Mouse (Mus musculus): ENCODE results near the gene Nectin2. TPM values are rescaled to one million over a fixed set of nuclear protein-coding genes. Genes with fewer than 3 reads are reported as not detected.

The Nectin2 gene
- total RNA-seq, 2 experiments from 2014 or later: 7.9 to 8.2 TPM

DNA sequence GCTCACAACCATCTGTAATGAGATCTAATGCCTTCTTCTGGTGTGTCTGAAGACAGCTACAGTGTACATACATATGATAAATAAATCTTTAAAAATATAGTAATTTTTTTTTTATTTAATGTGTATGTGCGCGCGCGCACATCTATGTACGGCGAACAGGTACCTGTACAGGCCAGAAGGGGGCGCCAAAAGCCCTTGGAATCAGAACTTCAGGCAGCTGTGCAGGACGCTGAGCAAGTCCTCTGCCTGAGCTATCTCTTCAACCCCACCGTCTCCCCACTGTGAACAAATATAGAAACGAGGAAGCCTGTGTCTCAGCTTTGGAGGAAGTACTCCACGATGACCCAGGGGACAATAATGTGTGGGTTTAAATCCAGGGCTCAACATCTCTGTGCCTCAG is 10.0 kb downstream of the Nectin2 start:
- TF ChIP-seq CTCF (IDR thresholded peaks at IDR 0.05): peak; percentile 28
- DNase-seq (ENCODE audit: extremely low spot score in 1 of 2, low spot score in 2 of 2): no peak
- intact Hi-C loops (cut with DNase I): no loop called here
- no peak overlapping the region for H3K4me3 ChIP-seq
- no peak overlapping the region for H3K27ac ChIP-seq

DNA sequence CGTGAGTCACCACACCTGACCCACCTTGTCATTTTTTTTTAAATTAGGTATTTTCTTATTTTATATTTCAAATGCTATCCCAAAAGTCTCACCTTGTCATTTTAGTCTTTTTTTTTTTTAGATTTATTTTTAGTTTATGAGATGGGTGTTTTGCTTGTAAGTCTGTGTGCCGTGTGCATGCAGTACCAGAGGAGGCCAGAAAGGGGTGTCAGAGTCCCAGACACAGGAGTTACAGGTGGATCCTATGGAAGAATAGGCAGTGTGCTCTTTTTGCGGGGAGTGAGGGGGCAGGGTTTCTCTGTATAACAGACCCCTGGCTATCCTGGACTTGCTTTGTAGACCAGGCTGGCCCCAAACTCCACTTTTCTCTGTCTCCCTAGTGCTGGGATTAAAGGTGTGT is 11.5 kb downstream of the Nectin2 start:
- intact Hi-C loops (cut with DNase I): no loop called here
- TF ChIP-seq CTCF (IDR thresholded peaks at IDR 0.05): no peak; the same call in none of the 2 replicates
- no peak for DNase-seq (ENCODE audit: extremely low spot score in 1 of 2, low spot score in 2 of 2)
- Histone ChIP-seq H3K4me3 (no peak overlapping the region), H3K27ac (no peak overlapping the region)

DNA sequence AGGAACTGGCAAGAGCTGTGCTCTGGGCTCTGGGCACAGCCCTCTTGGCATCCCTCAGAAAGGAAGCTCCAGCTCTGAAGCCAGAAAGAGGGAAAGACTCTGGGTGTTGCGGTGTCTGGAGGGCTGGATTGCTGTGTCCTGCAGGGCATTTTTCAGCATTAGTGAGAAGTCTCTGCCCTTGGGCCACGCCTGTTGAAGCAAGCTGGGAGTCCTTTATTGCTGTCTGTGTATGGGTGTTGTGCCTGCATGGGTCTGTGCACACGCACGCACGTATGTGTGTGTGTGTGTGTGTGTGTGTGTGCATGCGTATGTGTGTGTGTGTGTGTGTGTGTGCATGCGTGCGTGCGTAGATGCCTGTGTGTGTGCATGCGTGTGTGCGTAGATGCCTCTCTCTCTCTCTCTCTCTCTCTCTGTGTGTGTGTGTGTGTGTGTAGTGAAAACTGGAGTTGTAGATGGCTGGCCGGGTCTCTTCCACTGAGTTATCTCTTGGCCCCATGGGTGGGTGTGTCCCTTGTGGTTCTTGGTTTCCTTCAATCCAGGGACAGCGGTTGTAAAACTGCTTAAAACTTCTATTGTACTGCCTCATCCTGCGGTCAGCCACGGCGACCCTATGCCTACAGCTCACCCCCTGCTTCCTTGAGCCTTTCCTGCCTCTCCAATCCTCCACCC is 13.8 kb downstream of the Nectin2 start:
- no peak overlapping the region for H3K4me3 ChIP-seq
- H3K27ac ChIP-seq: no peak overlapping the region
- intact Hi-C loops (cut with DNase I): no loop called here
- no peak for DNase-seq (ENCODE audit: extremely low spot score in 1 of 2, low spot score in 2 of 2)
- no peak for TF ChIP-seq CTCF (IDR thresholded peaks at IDR 0.05)

DNA sequence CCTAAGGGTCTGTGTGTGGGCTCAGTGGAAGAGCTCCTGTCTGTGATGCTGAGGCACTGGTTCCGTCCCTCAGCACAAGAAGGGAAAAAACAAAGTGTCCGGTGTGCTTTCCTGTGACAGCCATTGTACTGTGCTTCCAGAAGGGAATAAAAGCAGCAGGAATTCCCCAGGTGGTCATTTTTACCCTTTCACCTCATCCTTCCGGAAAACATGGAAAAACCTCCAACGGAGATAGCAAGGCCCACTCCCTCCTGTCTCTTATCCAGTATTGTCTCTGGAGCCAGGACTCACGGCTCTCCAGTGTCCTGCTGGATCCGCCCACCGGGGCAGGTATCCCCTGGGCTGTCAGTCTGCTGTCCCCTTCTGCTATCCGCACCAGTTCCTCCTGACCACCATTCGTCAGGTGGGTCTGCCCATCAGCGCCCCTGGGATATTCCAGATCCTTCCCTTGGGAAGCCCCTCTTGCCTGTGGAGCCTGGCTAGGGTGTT is 16.1 kb downstream of the Nectin2 start:
- DNase-seq (ENCODE audit: extremely low spot score in 1 of 2, low spot score in 2 of 2): no peak
- no peak for TF ChIP-seq CTCF (IDR thresholded peaks at IDR 0.05)
- Histone ChIP-seq H3K4me3 (no peak overlapping the region), H3K27ac (no peak overlapping the region)
- intact Hi-C loops (cut with DNase I): no loop called here

DNA sequence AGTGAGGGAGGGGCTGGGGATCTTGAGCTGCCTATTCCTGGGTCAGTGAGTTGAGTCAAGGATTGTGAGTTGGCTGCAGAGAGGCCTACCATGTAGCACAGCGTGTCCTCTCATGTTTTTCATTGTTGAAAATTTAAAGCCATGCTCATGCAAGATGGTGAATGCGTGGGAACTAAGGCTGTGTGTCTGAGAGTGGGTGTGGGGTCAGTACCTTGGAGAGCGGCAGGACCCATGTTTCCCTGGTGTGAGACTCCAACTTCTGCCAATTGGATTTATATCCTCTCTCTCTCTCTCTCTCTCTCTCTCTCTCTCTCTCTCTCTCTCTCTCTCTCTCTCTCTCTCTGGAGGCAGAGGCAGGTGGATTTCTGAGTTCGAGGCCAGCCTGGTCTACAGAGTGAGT is 23.7 kb downstream of the Nectin2 start:
- Histone ChIP-seq H3K27ac (no peak overlapping the region), H3K4me3 (no peak overlapping the region)
- intact Hi-C loops (cut with DNase I): no loop called here
- TF ChIP-seq CTCF (IDR thresholded peaks at IDR 0.05): no peak
- no peak for DNase-seq (ENCODE audit: extremely low spot score in 1 of 2, low spot score in 2 of 2)

DNA sequence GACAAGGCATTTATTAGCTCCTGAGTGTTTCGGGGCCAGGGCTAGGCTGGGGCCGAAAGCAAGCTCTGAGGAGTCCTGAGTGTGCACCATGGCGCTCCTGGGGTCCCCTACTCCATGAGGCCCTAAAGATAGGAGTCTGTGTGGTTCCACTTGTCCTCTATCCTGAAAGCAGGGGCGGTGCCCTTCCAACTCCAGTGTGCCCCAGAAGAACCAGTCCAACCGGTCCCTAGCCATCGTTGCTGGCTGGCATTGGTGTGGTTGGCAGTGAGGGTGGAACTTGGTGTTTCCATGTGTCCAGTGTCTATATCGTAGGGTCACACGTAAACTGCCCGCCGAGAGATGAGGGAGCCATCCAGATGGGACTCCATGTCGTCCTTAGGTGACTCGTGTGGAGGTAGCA is 26.1 kb downstream of the Nectin2 start:
- H3K27ac ChIP-seq: no peak overlapping the region
- intact Hi-C loops (cut with DNase I): no loop called here
- H3K4me3 ChIP-seq: no peak overlapping the region
- no peak for DNase-seq (ENCODE audit: extremely low spot score in 1 of 2, low spot score in 2 of 2)
- TF ChIP-seq CTCF (IDR thresholded peaks at IDR 0.05): no peak

DNA sequence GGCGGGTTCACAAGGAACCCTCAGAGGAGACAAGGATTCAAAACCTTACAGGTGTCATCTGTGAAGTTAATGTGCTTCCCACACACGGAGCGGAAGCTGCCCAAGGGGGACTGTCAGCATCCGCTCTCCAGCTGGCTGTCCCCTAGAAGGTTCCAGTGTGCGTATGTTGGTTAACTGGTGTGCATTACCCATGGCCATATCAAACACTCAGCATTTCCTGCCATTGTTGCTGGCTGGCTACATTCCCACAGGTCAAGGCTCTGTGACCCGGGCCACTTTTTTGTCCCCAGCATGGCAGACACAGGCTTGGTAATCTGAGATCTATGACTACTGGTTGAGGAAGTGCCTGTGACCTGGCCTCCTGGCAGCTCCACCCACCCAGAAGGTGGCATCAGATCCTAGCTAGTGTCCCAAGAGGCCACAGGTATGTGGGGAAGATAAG is 27.5 kb downstream of the Nectin2 start:
- no peak for DNase-seq (ENCODE audit: extremely low spot score in 1 of 2, low spot score in 2 of 2)
- no peak overlapping the region for H3K27ac ChIP-seq
- H3K4me3 ChIP-seq: no peak overlapping the region
- intact Hi-C loops (cut with DNase I): no loop called here
- no peak for TF ChIP-seq CTCF (IDR thresholded peaks at IDR 0.05)

DNA sequence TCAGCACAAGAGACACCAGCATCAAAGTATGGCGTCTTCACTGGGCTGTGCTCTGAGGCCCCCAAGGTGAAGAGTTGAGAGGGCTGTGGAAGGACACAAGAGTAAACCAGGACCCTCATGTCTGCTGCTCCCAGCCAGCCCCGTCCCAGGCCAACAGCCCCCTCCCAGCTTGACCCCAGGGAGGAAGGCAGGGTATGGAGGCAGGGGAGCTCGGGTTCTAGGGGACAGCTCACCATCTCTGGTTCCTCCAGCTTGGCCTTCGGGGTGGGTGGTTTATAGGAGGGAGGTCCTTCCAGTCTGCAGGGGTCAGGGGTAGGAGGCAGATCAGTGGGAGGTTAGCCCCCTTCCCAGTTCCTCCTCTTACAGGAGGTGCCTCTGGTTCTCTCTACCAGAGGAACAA is 31.1 kb downstream of the Nectin2 start:
- intact Hi-C loops (cut with DNase I): loop anchor here (10.0 kb wide), 1 partner anchor 714 kb away; the partner anchor contains the start of gene Irf2bp1
- Histone ChIP-seq H3K27ac (no peak overlapping the region), H3K4me3 (no peak overlapping the region)
- DNase-seq (ENCODE audit: extremely low spot score in 1 of 2, low spot score in 2 of 2): no peak
- TF ChIP-seq CTCF (IDR thresholded peaks at IDR 0.05): no peak

DNA sequence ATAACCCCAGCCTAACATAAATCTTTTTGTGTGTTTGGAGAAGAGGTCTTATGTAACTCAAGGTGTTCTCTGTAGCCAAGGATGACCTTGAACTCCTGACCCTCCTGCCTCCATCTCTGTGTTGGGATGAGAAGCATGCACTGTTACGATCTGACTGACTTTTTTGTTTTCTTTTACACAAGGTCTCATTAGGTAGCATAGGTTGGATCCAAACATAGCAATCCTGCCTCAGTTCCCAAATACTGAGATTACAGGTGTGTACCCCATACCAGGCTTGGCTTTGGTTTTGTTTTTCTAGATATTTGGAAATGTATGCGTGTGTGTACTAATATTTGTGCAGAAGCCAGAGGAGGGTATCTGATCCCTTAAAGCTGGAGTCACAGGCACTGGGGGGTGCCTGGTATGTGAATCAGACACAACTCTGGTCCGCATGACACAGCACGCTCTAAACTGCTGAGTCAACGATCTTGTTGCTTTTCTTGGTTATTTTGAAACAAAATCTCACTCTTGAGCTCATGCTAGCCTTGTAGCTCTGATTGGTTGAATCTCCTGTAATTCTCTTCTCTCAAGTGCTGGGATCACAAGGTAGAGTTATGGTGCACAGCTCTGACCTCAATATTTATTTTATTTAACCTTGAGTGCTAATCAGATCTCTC is 31.9 kb downstream of the Nectin2 start:
- no peak for TF ChIP-seq CTCF (IDR thresholded peaks at IDR 0.05)
- DNase-seq (ENCODE audit: extremely low spot score in 1 of 2, low spot score in 2 of 2): no peak
- H3K4me3 ChIP-seq: no peak overlapping the region
- H3K27ac ChIP-seq: no peak overlapping the region
- intact Hi-C loops (cut with DNase I): loop anchor here (10.0 kb wide), 1 partner anchor 714 kb away; the partner anchor contains the start of gene Irf2bp1

DNA sequence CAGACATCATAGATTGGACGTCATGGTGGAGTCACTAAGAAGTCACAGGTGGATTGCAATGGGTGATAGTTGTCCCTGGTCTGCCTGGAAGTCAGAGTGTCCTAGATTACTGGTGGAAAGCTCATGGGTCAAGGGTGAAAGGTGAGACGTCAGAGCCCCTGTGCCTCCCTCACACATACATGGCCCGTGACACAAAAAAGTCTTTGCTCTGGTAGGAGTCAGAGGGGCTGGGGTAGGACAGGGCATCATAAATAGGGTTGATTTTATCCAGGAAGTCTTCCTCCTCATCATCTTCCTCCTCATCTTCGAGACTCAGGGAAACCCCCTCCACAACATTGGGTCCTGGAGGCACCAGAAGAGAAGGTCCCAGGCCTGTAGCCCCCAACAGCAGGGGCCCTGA is 32.9 kb downstream of the Nectin2 start:
- no peak overlapping the region for H3K4me3 ChIP-seq
- TF ChIP-seq CTCF (IDR thresholded peaks at IDR 0.05): no peak
- no peak overlapping the region for H3K27ac ChIP-seq
- DNase-seq (ENCODE audit: extremely low spot score in 1 of 2, low spot score in 2 of 2): no peak
- intact Hi-C loops (cut with DNase I): loop anchor here (10.0 kb wide), 1 partner anchor 713 kb away; the partner anchor contains the start of gene Irf2bp1

DNA sequence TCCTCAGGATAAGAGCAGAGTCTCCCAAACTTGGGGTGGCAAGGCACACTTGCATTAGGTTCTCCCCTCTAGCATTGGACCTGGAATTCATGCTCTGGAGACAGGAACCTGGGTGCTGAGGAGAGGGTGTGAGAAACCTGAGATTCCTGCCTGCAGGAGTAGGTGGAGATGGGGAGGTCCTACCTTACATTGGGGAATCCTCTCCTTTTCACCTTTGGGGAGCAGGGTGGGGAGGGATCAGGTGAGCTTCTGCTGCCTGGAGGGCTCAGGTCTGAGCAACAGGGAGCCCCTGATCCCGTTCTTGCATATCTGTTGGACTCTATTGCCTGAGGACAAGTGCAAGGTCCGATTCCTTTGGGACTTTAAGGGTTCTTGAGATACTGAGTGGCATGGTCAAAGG is 33.5 kb downstream of the Nectin2 start:
- Histone ChIP-seq H3K4me3 (no peak overlapping the region), H3K27ac (peak overlapping the region; percentile 89)
- no peak for DNase-seq (ENCODE audit: extremely low spot score in 1 of 2, low spot score in 2 of 2)
- no peak for TF ChIP-seq CTCF (IDR thresholded peaks at IDR 0.05)
- intact Hi-C loops (cut with DNase I): loop anchor here (10.0 kb wide), 1 partner anchor 712 kb away; the partner anchor contains the start of gene Irf2bp1

DNA sequence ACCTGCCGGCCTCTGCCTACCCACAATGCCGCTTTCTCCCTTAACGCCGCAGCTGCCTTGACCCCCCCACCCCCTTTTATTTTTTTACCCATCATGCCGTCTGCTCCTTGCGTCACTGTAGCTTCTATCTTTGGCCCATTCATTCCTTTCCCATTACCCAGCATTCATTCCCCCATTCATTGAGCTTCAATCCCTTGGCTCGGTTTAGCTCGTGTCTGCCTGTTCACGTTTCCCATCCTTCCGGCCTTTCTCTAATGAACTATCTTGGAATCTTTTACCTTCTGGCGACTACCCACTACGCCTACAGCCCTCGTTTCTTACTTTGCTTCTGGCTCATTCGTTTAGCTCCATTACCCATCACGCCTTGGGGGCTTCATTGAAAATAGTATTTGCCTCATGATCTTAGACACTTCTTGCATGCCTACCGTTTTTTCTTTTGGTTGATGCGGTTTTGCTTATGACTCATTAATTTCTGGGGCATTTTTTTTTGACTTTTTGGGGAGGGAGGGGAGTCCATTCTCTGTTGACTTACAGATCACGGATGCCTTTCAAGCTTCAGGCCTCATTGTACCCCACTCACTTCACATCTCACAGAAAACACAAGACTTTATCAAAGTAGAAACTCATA is 34.1 kb downstream of the Nectin2 start:
- TF ChIP-seq CTCF (IDR thresholded peaks at IDR 0.05): no peak
- intact Hi-C loops (cut with DNase I): loop anchor here (10.0 kb wide), 1 partner anchor 711 kb away; the partner anchor contains the start of gene Irf2bp1
- Histone ChIP-seq H3K4me3 (peak overlapping the region; percentile 48), H3K27ac (peak overlapping the region; percentile 89)
- DNase-seq (ENCODE audit: extremely low spot score in 1 of 2, low spot score in 2 of 2): no peak
